Mouse (Mus musculus): ENCODE results near the gene Dst.

DNA sequence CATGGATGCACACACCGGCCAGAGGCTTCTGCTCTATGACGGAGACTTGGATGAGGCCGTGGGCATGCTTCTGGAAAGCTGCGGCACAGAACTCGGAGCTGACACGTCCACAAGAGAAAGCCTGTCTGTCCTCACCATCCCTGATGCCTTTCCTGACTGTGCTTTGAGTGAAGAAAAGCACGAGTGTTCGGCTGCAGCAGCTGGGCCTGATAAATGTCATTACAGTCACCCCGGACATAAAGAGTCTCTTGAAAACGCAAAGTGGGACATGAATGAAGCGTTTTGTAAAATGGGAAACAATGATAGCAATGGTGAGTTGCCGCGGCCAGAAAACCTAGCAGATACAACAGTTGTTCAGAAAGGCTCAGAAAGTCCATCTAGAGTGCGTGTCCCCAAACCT, 281.3 kb downstream of the Dst start:
- TF ChIP-seq REST (IDR thresholded peaks at IDR 0.05; ENCODE audit: insufficient read depth, insufficient read length) = no peak
- TF ChIP-seq POLR2A (IDR thresholded peaks at IDR 0.05; ENCODE audit: insufficient read length, low read depth) = no peak
- no peak for TF ChIP-seq USF1 (IDR thresholded peaks at IDR 0.05; ENCODE audit: low read depth)
- no peak for TF ChIP-seq MYOD1 (IDR thresholded peaks at IDR 0.05; ENCODE audit: control insufficient read depth in 1 of 3, insufficient read length in 2 of 3, low read depth in 2 of 3)
- TF ChIP-seq MAX (IDR thresholded peaks at IDR 0.05; ENCODE audit: low read depth) = no peak
- TF ChIP-seq TCF12 (IDR thresholded peaks at IDR 0.05; ENCODE audit: insufficient read depth, poor library complexity, severe bottlenecking) = no peak
- TF ChIP-seq TCF3 (IDR thresholded peaks at IDR 0.05; ENCODE audit: insufficient read length, low read depth) = no peak

All from myocyte (in vitro differentiated cells).